Mouse (Mus musculus): ENCODE data around the gene Cd5. TPM values are rescaled to one million over a fixed set of nuclear protein-coding genes. Genes with fewer than 3 reads are reported as not detected.

The Cd5 gene
- polyA plus RNA-seq, 1 experiment from 2014 or later: not detected

- Histone ChIP-seq H3K27ac (no peak overlapping the region), H3K36me3 (no peaks in the 10 kb centered on the region), H3K27me3 (replicated peaks) (no peaks in the 10 kb centered on the region), H3K4me2 (no peak overlapping the region), H3K9ac (no peak overlapping the region), H3K9me3 (replicated peaks) (no peaks in the 10 kb centered on the region), H3K4me3 (no peak overlapping the region), H3K4me1 (0 out of 2 replicates have a peak, but pooled peaks cover 7% of the 10 kb centered on the region)
- ATAC-seq: no peak
- WGBS (ENCODE audit: insufficient replicate concordance): 88% methylated on average over 4 of the region's 4 CpGs
Measured at GRCm38 (mm10) chr19:10739916-10740315, 1.1 kb upstream of the Cd5 start.

GRCm38 (mm10) chr19:10738038-10738437 lies 764 bp downstream of the Cd5 start:
- no peaks in the 10 kb centered on the region for H3K36me3 ChIP-seq
- H3K4me1 ChIP-seq: 0 out of 2 replicates have a peak, but pooled peaks cover 7% of the 10 kb centered on the region
- H3K9me3 ChIP-seq (replicated peaks): no peaks in the 10 kb centered on the region
- no peak overlapping the region for H3K9ac ChIP-seq
- ATAC-seq: no peak
- WGBS (ENCODE audit: insufficient replicate concordance): 82% methylated on average over 6 of the region's 6 CpGs
- H3K27ac ChIP-seq: no peak overlapping the region
- H3K27me3 ChIP-seq (replicated peaks): no peaks in the 10 kb centered on the region
- no peak overlapping the region for H3K4me2 ChIP-seq
- no peak overlapping the region for H3K4me3 ChIP-seq

GRCm38 (mm10) chr19:10735861-10736260 lies 2.9 kb downstream of the Cd5 start:
- Histone ChIP-seq H3K9ac (no peak overlapping the region), H3K36me3 (no peaks in the 10 kb centered on the region), H3K9me3 (replicated peaks) (no peaks in the 10 kb centered on the region), H3K4me1 (0 out of 2 replicates have a peak, but pooled peaks cover 3% of the 10 kb centered on the region), H3K27me3 (replicated peaks) (no peaks in the 10 kb centered on the region), H3K4me2 (no peak overlapping the region), H3K27ac (no peak overlapping the region), H3K4me3 (no peak overlapping the region)
- 79% methylated on average over 7 of the region's 7 CpGs for WGBS (ENCODE audit: insufficient replicate concordance)
- ATAC-seq: no peak

GRCm38 (mm10) chr19:10735061-10735460 lies 3.7 kb downstream of the Cd5 start:
- no peak for ATAC-seq
- Histone ChIP-seq H3K27ac (no peak overlapping the region), H3K4me2 (no peak overlapping the region), H3K36me3 (no peaks in the 10 kb centered on the region), H3K27me3 (replicated peaks) (no peaks in the 10 kb centered on the region), H3K4me3 (no peak overlapping the region), H3K9ac (no peak overlapping the region), H3K9me3 (replicated peaks) (no peaks in the 10 kb centered on the region), H3K4me1 (no peaks in the 10 kb centered on the region)
- 51% methylated on average over 3 of the region's 3 CpGs for WGBS (ENCODE audit: insufficient replicate concordance)

GRCm38 (mm10) chr19:10734554-10734953 lies 4.2 kb downstream of the Cd5 start:
- Histone ChIP-seq H3K27me3 (replicated peaks) (no peaks in the 10 kb centered on the region), H3K9ac (no peak overlapping the region), H3K4me2 (no peak overlapping the region), H3K36me3 (no peaks in the 10 kb centered on the region), H3K9me3 (replicated peaks) (no peaks in the 10 kb centered on the region), H3K4me1 (no peaks in the 10 kb centered on the region), H3K4me3 (no peak overlapping the region), H3K27ac (no peak overlapping the region)
- 76% methylated on average over 7 of the region's 7 CpGs for whole genome bisulfite sequencing (ENCODE audit: insufficient replicate concordance)
- no peak for ATAC-seq

GRCm38 (mm10) chr19:10733501-10734127 lies 5.2 kb downstream of the Cd5 start:
- Histone ChIP-seq H3K9ac (no peak overlapping the region), H3K4me1 (no peaks in the 10 kb centered on the region), H3K4me2 (no peak overlapping the region), H3K4me3 (no peak overlapping the region), H3K27me3 (replicated peaks) (no peaks in the 10 kb centered on the region), H3K27ac (no peak overlapping the region), H3K36me3 (no peaks in the 10 kb centered on the region), H3K9me3 (replicated peaks) (no peaks in the 10 kb centered on the region)
- no peak for ATAC-seq
- WGBS (ENCODE audit: insufficient replicate concordance): 70% methylated on average over 10 of the region's 10 CpGs

GRCm38 (mm10) chr19:10732741-10733140 lies 6.1 kb downstream of the Cd5 start:
- Histone ChIP-seq H3K27ac (no peak overlapping the region), H3K9ac (no peak overlapping the region), H3K4me3 (no peak overlapping the region), H3K36me3 (no peaks in the 10 kb centered on the region), H3K9me3 (replicated peaks) (no peaks in the 10 kb centered on the region), H3K4me2 (no peak overlapping the region), H3K27me3 (replicated peaks) (no peaks in the 10 kb centered on the region), H3K4me1 (no peaks in the 10 kb centered on the region)
- ATAC-seq: no peak
- WGBS (ENCODE audit: insufficient replicate concordance): 82% methylated on average over 7 of the region's 7 CpGs

- WGBS (ENCODE audit: insufficient replicate concordance): 73% methylated on average over 7 of the region's 7 CpGs
- Histone ChIP-seq H3K4me1 (no peaks in the 10 kb centered on the region), H3K36me3 (no peaks in the 10 kb centered on the region), H3K27me3 (replicated peaks) (no peaks in the 10 kb centered on the region), H3K27ac (no peak overlapping the region), H3K4me3 (no peak overlapping the region), H3K9ac (no peak overlapping the region), H3K9me3 (replicated peaks) (no peaks in the 10 kb centered on the region), H3K4me2 (no peak overlapping the region)
- no peak for ATAC-seq
Measured at GRCm38 (mm10) chr19:10731975-10732374, 6.8 kb downstream of the Cd5 start.

GRCm38 (mm10) chr19:10730469-10730868 lies 8.3 kb downstream of the Cd5 start:
- ATAC-seq: no peak
- no peaks in the 10 kb centered on the region for H3K9me3 ChIP-seq (replicated peaks)
- 59% methylated on average over 5 of the region's 5 CpGs for WGBS (ENCODE audit: insufficient replicate concordance)
- H3K36me3 ChIP-seq: no peaks in the 10 kb centered on the region
- no peak overlapping the region for H3K4me2 ChIP-seq
- no peaks in the 10 kb centered on the region for H3K27me3 ChIP-seq (replicated peaks)
- H3K4me3 ChIP-seq: no peak overlapping the region
- no peak overlapping the region for H3K27ac ChIP-seq
- no peak overlapping the region for H3K9ac ChIP-seq
- H3K4me1 ChIP-seq: no peaks in the 10 kb centered on the region

GRCm38 (mm10) chr19:10729889-10730288 lies 8.9 kb downstream of the Cd5 start:
- Histone ChIP-seq H3K9ac (no peak overlapping the region), H3K4me3 (no peak overlapping the region), H3K4me2 (no peak overlapping the region), H3K36me3 (no peaks in the 10 kb centered on the region), H3K4me1 (no peaks in the 10 kb centered on the region), H3K27me3 (replicated peaks) (0 out of 2 replicates have a peak, but pooled peaks cover 3% of the 10 kb centered on the region), H3K27ac (no peak overlapping the region), H3K9me3 (replicated peaks) (no peaks in the 10 kb centered on the region)
- 63% methylated on average over 10 of the region's 10 CpGs for WGBS (ENCODE audit: insufficient replicate concordance)
- no peak for ATAC-seq

- WGBS (ENCODE audit: insufficient replicate concordance): 66% methylated on average over 13 of the region's 13 CpGs
- H3K4me3 ChIP-seq: no peak overlapping the region
- no peaks in the 10 kb centered on the region for H3K9me3 ChIP-seq (replicated peaks)
- no peak overlapping the region for H3K27ac ChIP-seq
- H3K4me2 ChIP-seq: no peak overlapping the region
- peaks cover 10% of the 10 kb centered on the region for H3K4me1 ChIP-seq
- peaks cover 24% of the 10 kb centered on the region for H3K27me3 ChIP-seq (replicated peaks)
- H3K36me3 ChIP-seq: no peaks in the 10 kb centered on the region
- H3K9ac ChIP-seq: no peak overlapping the region
- ATAC-seq: no peak
Measured at GRCm38 (mm10) chr19:10724629-10725363, 14.0 kb downstream of the Cd5 start.

GRCm38 (mm10) chr19:10723649-10724048 lies 15.2 kb downstream of the Cd5 start:
- Histone ChIP-seq H3K4me2 (no peak overlapping the region), H3K9me3 (replicated peaks) (no peaks in the 10 kb centered on the region), H3K27ac (no peak overlapping the region), H3K4me1 (peaks cover 10% of the 10 kb centered on the region), H3K9ac (no peak overlapping the region), H3K36me3 (no peaks in the 10 kb centered on the region), H3K4me3 (no peak overlapping the region), H3K27me3 (replicated peaks) (peaks cover 24% of the 10 kb centered on the region)
- 36% methylated on average over 5 of the region's 5 CpGs for WGBS (ENCODE audit: insufficient replicate concordance)
- ATAC-seq: no peak
